In the genomic region with DNA sequence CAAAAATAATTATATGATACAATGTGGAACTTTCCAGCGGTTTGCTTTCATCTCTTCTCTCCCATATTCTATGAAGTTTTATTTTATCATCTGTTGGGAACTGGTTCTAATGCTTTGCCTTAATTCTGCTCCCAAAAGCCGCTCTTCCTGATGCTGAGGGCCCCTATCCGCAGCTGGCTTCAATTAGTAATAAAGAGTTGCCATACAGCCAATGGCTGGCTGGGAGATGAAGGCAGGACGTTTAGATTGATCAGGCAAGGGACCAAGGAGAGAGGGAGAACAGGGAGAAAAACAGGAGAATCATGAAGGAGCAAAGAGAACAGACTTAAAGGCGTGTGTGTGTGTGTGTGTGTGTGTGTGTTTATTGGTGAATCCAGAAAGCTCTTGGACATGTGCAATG, we compare ENCODE assay signal across 30 mouse cellular contexts.
DNase-seq lines count a peak whose midpoint lies in the region; ATAC-seq and TF ChIP-seq lines count a peak whose summit lies in the region.
"Had no signal": no experiment of that assay in that cellular context is flagged by ENCODE, and none has a peak within 500 bp of the region (broad histone marks: within the 10 kb centered on the region; RNA-seq: fewer than 3 reads in every experiment).

No protein-coding gene starts in this region.

- no peak overlapping the region for H3K27ac ChIP-seq in embryonic facial prominence, embryonic 10.5 days (replicated peaks)
- no peak overlapping the region for H3K27ac ChIP-seq in limb, embryonic 14.5 days (replicated peaks; ENCODE audit: low read depth, low read length)
- H3K27ac ChIP-seq: embryonic facial prominence, embryonic 12.5 days; forebrain, embryonic 13.5 days; gastrocnemius, adult 2 months; heart, adult 2 months; heart, embryonic 10.5 days; heart, embryonic 13.5 days; hindbrain, embryonic 15.5 days had no signal

- TF ChIP-seq POLR2A in limb, embryonic 14.5 days (IDR thresholded peaks at IDR 0.05; ENCODE audit: borderline replicate concordance, extremely low read depth, insufficient read depth, insufficient read length), result no peak

- H3K4me2 ChIP-seq in limb, embryonic 14.5 days (replicated peaks; ENCODE audit: low read depth, low read length, severe bottlenecking), result no peak overlapping the region
- H3K4me2 ChIP-seq: embryonic facial prominence, embryonic 12.5 days; forebrain, embryonic 13.5 days; heart, embryonic 13.5 days; hindbrain, embryonic 15.5 days had no signal

- H3K36me3 ChIP-seq in embryonic facial prominence, embryonic 10.5 days (replicated peaks), result no peaks in the 10 kb centered on the region
- H3K36me3 ChIP-seq in limb, embryonic 14.5 days (ENCODE audit: control insufficient read depth, insufficient read depth, low read length), result no peaks in the 10 kb centered on the region
- H3K36me3 ChIP-seq: embryonic facial prominence, embryonic 12.5 days; G1E; heart, embryonic 10.5 days; heart, embryonic 13.5 days; hindbrain, embryonic 15.5 days had no signal

- WGBS in embryonic facial prominence, embryonic 10.5 days, result 51% methylated on average over 5 of the region's 5 CpGs
- WGBS in limb, embryonic 14.5 days, result 38% methylated on average over 5 of the region's 5 CpGs

- peak; percentile 46 for DNase-seq in embryo, embryonic 10.5 days (ENCODE audit: low spot score)
- peak; percentile 46 for DNase-seq in embryonic facial prominence, embryonic 10.5 days (ENCODE audit: low spot score)
- DNase-seq in forelimb bud, embryonic 11.5 days (ENCODE audit: low read depth, low spot score), result peak; percentile 29
- DNase-seq in limb, embryonic 14.5 days (ENCODE audit: low spot score), result peak; percentile 14
- no peak for DNase-seq in c-Kit-positive CD71-positive TER-119-positive erythroid progenitor cells, embryonic 14.5 days (ENCODE audit: low spot score)
- DNase-seq in gastrocnemius, postnatal 25 days, result no peak
- no peak for DNase-seq in spleen, adult 18-20 months
- DNase-seq: adrenal gland, postnatal 10 days; adrenal gland, postnatal 36 days; B cell, adult 2 months; cerebellum, adult 11 months; cerebellum, adult 2 months; cerebellum, adult 9-11 months; cerebellum, postnatal 25 days; gastrocnemius, adult 2 months; gastrocnemius, postnatal 36 days; heart, adult 2 months; heart, postnatal 14 days; heart, postnatal 4 days had no signal

- H3K27me3 ChIP-seq in embryonic facial prominence, embryonic 10.5 days (replicated peaks; ENCODE audit: low read depth, poor library complexity, severe bottlenecking), result no peaks in the 10 kb centered on the region
- no peaks in the 10 kb centered on the region for H3K27me3 ChIP-seq in limb, embryonic 14.5 days (ENCODE audit: control insufficient read depth, insufficient read depth, low read length)
- H3K27me3 ChIP-seq: CH12.LX; embryonic facial prominence, embryonic 12.5 days; forebrain, embryonic 13.5 days; heart, embryonic 13.5 days; hindbrain, embryonic 15.5 days had no signal

- H3K9me3 ChIP-seq in embryonic facial prominence, embryonic 10.5 days, result no peaks in the 10 kb centered on the region
- H3K9me3 ChIP-seq in limb, embryonic 14.5 days (ENCODE audit: control insufficient read depth, low read length), result no peaks in the 10 kb centered on the region
- H3K9me3 ChIP-seq: embryonic facial prominence, embryonic 12.5 days; forebrain, embryonic 13.5 days; G1E; heart, embryonic 10.5 days; heart, embryonic 13.5 days; hindbrain, embryonic 15.5 days had no signal

- no peak overlapping the region for H3K9ac ChIP-seq in limb, embryonic 14.5 days (ENCODE audit: low read depth, low read length, severe bottlenecking)
- H3K9ac ChIP-seq: embryonic facial prominence, embryonic 12.5 days; forebrain, embryonic 13.5 days; heart, embryonic 13.5 days; hindbrain, embryonic 15.5 days had no signal

- H3K4me1 ChIP-seq in embryonic facial prominence, embryonic 10.5 days, result no peaks in the 10 kb centered on the region
- H3K4me1 ChIP-seq in limb, embryonic 14.5 days (ENCODE audit: control insufficient read depth, insufficient read depth, low read length), result no peaks in the 10 kb centered on the region
- H3K4me1 ChIP-seq: embryonic facial prominence, embryonic 12.5 days; forebrain, embryonic 13.5 days; heart, embryonic 10.5 days; heart, embryonic 13.5 days; hindbrain, embryonic 15.5 days had no signal

- ATAC-seq in limb, embryonic 14.5 days (ENCODE audit: low FRiP score, low read depth), result no peak
- ATAC-seq: forebrain, embryonic 13.5 days; forebrain, embryonic 16.5 days; intestine, postnatal 0 days; Patski had no signal

- H3K4me3 ChIP-seq in embryonic facial prominence, embryonic 10.5 days, result no peak overlapping the region
- H3K4me3 ChIP-seq in limb, embryonic 14.5 days (replicated peaks; ENCODE audit: low read length), result no peak overlapping the region
- H3K4me3 ChIP-seq: embryonic facial prominence, embryonic 12.5 days; erythroblast, embryonic 14.5 days; forebrain, embryonic 13.5 days; gastrocnemius, adult 2 months; heart, adult 2 months; heart, embryonic 10.5 days; heart, embryonic 13.5 days; hindbrain, embryonic 15.5 days had no signal

Comparison
In these comparisons a context has a peak if more than half of its experiments do, and no peak if none do; other contexts are left out.
1. DNase-seq: peak in embryo, embryonic 10.5 days (single experiment), embryonic facial prominence, embryonic 10.5 days (single experiment), forelimb bud, embryonic 11.5 days (single experiment) and limb, embryonic 14.5 days (single experiment); none in c-Kit-positive CD71-positive TER-119-positive erythroid progenitor cells, embryonic 14.5 days (single experiment), gastrocnemius, postnatal 25 days (single experiment) and spleen, adult 18-20 months (0 of 2).